Mouse (Mus musculus) left cerebral cortex, postnatal 25 days (tissue): ENCODE measurements around the gene Rab22a. TPM values are rescaled to one million over a fixed set of nuclear protein-coding genes. Genes with fewer than 3 reads are reported as not detected.

Experiments
- DNase-seq, 2 experiments: peaks; one replicate each; pipeline ENCODE4 v3.0.0; 2022; ENCODE audit warnings: low spot score in 2 of 2, mixed read lengths in 1 of 2
- intact Hi-C: fragments of 180-260 bp; cut with DNase I; formaldehyde crosslinking; loops from one replicate; pipeline ENCODE4 v1.15.1; 2025
- microRNA-seq, 2 experiments: library from miRNA; unstranded; fragments of <30 nt; microRNA quantifications; one replicate each; pipeline ENCODE4 v1.2.0; 2022
- total RNA-seq, 2 experiments: library from RNA; stranded (reverse); gene quantifications; 2 replicates each; pipeline ENCODE4 v1.2.3; 2021

Rab22a gene
- total RNA-seq, 2 experiments from 2014 or later, result 24.5 to 29.3 TPM

DNA sequence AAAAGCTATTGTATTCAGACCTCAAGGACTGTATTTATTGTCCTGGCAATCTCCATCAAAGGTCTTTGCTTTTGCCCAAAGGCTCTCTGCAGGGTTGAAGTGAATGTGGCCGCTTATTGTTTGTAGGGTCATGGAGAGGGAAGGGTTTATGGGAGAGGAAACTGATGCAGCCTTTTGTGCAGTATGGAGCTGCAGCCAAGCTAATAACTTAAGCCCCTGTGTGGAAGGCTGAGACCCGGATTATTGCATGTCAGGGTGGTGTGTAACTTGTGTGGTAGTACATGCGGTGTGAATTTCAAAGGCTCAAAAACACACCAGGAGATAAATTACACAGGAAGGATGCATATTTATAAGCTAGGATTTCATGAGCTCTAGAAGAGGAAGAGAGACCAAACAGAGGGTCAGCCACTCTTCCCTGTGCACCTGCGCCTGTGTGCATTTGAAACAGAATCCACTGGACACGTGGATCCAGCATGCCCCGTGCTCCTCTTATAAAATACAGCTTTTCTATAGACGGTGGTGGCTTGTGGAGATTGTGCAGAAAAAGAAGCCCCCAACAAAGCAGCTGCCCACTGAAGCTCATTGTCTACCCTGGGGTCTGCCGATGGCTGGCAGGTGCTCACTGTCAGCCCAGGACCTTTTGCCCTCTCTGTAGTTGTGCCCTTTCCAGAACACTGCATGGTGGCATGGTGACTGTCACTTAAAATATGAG lies 96.0 kb downstream of the Rab22a start:
- no peak for DNase-seq
- intact Hi-C loops, result no loop called here

Small RNAs within 50 kb of the gene (microRNA-seq; reads per million reads assigned to microRNA genes)
- 0 reads per million in 2 experiments for gene Mir6340

Other genes starting within 250 kb of the Rab22a start
- gene 1700021F07Rik, start 137.2 kb upstream of the Rab22a start, total RNA-seq, result not detected
- gene Ankrd60, start 81.4 kb upstream of the Rab22a start, total RNA-seq, result not detected
- gene 1700010B08Rik, start 59.7 kb downstream of the Rab22a start, total RNA-seq, result not detected
- gene Vapb, start 77.8 kb downstream of the Rab22a start, total RNA-seq, result 100 to 1,000 TPM; 125 to 133 TPM